Mouse (Mus musculus): ENCODE results near the gene Spock1. TPM values are rescaled to one million over a fixed set of nuclear protein-coding genes. Genes with fewer than 3 reads are reported as not detected.

The Spock1 gene
- polyA plus RNA-seq, 1 experiment: 0.50 TPM

GRCm38 (mm10) chr13:57671919-57672318, 236.2 kb downstream of the Spock1 start:
- H3K4me3 ChIP-seq (ENCODE audit: insufficient read depth, poor library complexity, severe bottlenecking): no peak overlapping the region
- H3K36me3 ChIP-seq (ENCODE audit: control insufficient read depth, insufficient read depth): no peaks in the 10 kb centered on the region
- no peaks in the 10 kb centered on the region for H3K27me3 ChIP-seq (ENCODE audit: control insufficient read depth, insufficient read depth, insufficient read length)
- no peak overlapping the region for H3ac ChIP-seq (ENCODE audit: control insufficient read depth, insufficient read length, low read depth)
- no peaks in the 10 kb centered on the region for H3K79me3 ChIP-seq (ENCODE audit: low read depth)
- no peaks in the 10 kb centered on the region for H3K79me2 ChIP-seq (ENCODE audit: control insufficient read depth, insufficient read depth)
- TF ChIP-seq MYOG (IDR thresholded peaks at IDR 0.05; ENCODE audit: control insufficient read depth, extremely low read depth, insufficient read length) (no peak), MYOD1 (IDR thresholded peaks at IDR 0.05; ENCODE audit: control insufficient read depth, insufficient read length, low read depth) (no peak), USF1 (IDR thresholded peaks at IDR 0.05; ENCODE audit: low read depth) (no peak), CTCF (IDR thresholded peaks at IDR 0.05; ENCODE audit: control insufficient read depth, insufficient read depth, insufficient read length) (no peak), FOSL1 (IDR thresholded peaks at IDR 0.05; ENCODE audit: insufficient read depth, low read length, poor library complexity, severe bottlenecking) (no peak), CEBPB (IDR thresholded peaks at IDR 0.05; ENCODE audit: low read depth) (no peak), MAX (IDR thresholded peaks at IDR 0.05) (no peak)

DNA sequence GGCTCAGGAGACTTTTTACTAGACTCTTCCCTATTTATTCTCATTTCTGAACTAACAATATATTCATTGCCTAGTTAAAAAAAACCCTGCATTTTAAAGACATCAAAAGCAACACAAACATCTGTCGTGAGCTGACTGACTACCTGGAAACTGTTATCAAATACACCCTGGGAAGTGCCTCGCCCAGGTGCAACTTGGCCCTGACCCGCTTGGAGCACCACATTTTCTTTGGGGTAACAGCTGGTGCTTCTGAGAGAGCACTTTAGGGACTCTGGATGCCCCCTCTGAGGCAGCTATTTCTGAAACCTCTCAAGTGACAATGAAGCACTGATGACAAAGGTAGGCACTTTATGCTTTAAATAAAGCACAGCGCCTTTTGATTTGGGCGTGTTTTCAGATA, 236.8 kb downstream of the Spock1 start:
- TF ChIP-seq MYOG (IDR thresholded peaks at IDR 0.05; ENCODE audit: control insufficient read depth, extremely low read depth, insufficient read length) (no peak), MAX (IDR thresholded peaks at IDR 0.05) (no peak), MYOD1 (IDR thresholded peaks at IDR 0.05; ENCODE audit: control insufficient read depth, insufficient read length, low read depth) (no peak), CTCF (IDR thresholded peaks at IDR 0.05; ENCODE audit: control insufficient read depth, insufficient read depth, insufficient read length) (no peak), CEBPB (IDR thresholded peaks at IDR 0.05; ENCODE audit: low read depth) (no peak), FOSL1 (IDR thresholded peaks at IDR 0.05; ENCODE audit: insufficient read depth, low read length, poor library complexity, severe bottlenecking) (no peak), USF1 (IDR thresholded peaks at IDR 0.05; ENCODE audit: low read depth) (no peak)
- Histone ChIP-seq H3K27me3 (ENCODE audit: control insufficient read depth, insufficient read depth, insufficient read length) (no peaks in the 10 kb centered on the region), H3K4me3 (ENCODE audit: insufficient read depth, poor library complexity, severe bottlenecking) (no peak overlapping the region), H3ac (ENCODE audit: control insufficient read depth, insufficient read length, low read depth) (no peak overlapping the region), H3K79me2 (ENCODE audit: control insufficient read depth, insufficient read depth) (no peaks in the 10 kb centered on the region), H3K79me3 (ENCODE audit: low read depth) (no peaks in the 10 kb centered on the region), H3K36me3 (ENCODE audit: control insufficient read depth, insufficient read depth) (no peaks in the 10 kb centered on the region)

DNA sequence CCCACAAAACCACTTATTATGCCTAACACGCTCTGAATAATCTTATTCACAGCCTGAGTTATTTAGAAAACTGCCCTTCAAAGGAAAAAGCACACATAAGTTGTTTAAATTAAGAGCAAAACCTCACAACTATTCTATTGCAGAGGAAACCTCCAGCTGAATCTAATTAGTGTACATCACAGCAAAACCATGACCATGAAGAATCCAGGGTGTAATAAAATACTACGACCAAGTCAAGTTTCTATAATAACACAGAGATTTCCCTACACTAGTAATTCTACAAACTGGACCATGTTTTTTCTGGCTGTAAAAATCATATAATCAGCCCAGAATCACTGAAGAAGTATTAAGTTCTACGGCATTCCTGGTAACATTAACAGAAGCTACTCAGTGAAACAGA, 240.5 kb downstream of the Spock1 start:
- H3K79me3 ChIP-seq (ENCODE audit: low read depth): no peaks in the 10 kb centered on the region
- no peaks in the 10 kb centered on the region for H3K27me3 ChIP-seq (ENCODE audit: control insufficient read depth, insufficient read depth, insufficient read length)
- H3ac ChIP-seq (ENCODE audit: control insufficient read depth, insufficient read length, low read depth): no peak overlapping the region
- no peaks in the 10 kb centered on the region for H3K36me3 ChIP-seq (ENCODE audit: control insufficient read depth, insufficient read depth)
- TF ChIP-seq CTCF (IDR thresholded peaks at IDR 0.05; ENCODE audit: control insufficient read depth, insufficient read depth, insufficient read length) (no peak), FOSL1 (IDR thresholded peaks at IDR 0.05; ENCODE audit: insufficient read depth, low read length, poor library complexity, severe bottlenecking) (no peak), USF1 (IDR thresholded peaks at IDR 0.05; ENCODE audit: low read depth) (no peak), MYOG (IDR thresholded peaks at IDR 0.05; ENCODE audit: control insufficient read depth, extremely low read depth, insufficient read length) (no peak), MAX (IDR thresholded peaks at IDR 0.05) (no peak), CEBPB (IDR thresholded peaks at IDR 0.05; ENCODE audit: low read depth) (no peak)
- H3K4me3 ChIP-seq (ENCODE audit: insufficient read depth, poor library complexity, severe bottlenecking): no peak overlapping the region
- H3K79me2 ChIP-seq (ENCODE audit: control insufficient read depth, insufficient read depth): no peaks in the 10 kb centered on the region

DNA sequence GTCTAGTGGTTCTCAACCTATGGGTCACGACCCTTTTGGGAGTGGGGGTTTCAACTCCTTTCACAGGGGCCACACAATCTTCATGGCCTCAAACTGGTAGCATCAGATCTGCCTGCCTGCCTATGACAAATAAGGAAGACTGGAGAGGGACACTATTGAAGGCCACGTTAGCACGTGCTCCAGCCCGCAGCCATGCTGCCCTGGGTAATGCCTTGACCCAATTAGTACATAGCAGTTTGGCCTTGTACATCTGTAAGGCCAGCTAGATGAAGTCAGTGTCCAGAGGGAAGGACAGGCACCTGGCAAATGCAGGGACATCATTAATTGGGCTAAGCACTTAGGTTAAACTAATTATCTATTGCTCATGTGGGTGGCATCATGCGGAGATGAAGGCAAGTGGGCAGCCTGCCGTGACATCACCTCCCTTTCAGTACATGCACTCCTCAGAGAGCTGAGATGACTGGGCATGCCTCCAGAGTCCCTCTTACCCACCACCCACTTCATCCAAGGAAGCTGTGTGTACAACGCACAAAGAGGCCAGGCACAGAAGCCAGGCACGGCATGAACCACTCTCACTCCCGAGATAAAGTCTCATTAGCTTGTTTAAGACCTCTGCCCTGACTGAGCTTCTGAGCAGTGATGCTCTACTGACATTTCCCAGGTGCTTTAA, 241.8 kb downstream of the Spock1 start:
- Histone ChIP-seq H3ac (ENCODE audit: control insufficient read depth, insufficient read length, low read depth) (no peak overlapping the region), H3K79me2 (ENCODE audit: control insufficient read depth, insufficient read depth) (no peaks in the 10 kb centered on the region), H3K27me3 (ENCODE audit: control insufficient read depth, insufficient read depth, insufficient read length) (no peaks in the 10 kb centered on the region), H3K36me3 (ENCODE audit: control insufficient read depth, insufficient read depth) (no peaks in the 10 kb centered on the region), H3K79me3 (ENCODE audit: low read depth) (no peaks in the 10 kb centered on the region), H3K4me3 (ENCODE audit: insufficient read depth, poor library complexity, severe bottlenecking) (no peak overlapping the region)
- TF ChIP-seq CTCF (IDR thresholded peaks at IDR 0.05; ENCODE audit: control insufficient read depth, insufficient read depth, insufficient read length) (no peak), MYOD1 (IDR thresholded peaks at IDR 0.05; ENCODE audit: control insufficient read depth, insufficient read length, low read depth) (no peak), USF1 (IDR thresholded peaks at IDR 0.05; ENCODE audit: low read depth) (no peak)

GRCm38 (mm10) chr13:57662554-57662953, 245.6 kb downstream of the Spock1 start:
- H3K4me3 ChIP-seq (ENCODE audit: insufficient read depth, poor library complexity, severe bottlenecking): no peak overlapping the region
- no peaks in the 10 kb centered on the region for H3K27me3 ChIP-seq (ENCODE audit: control insufficient read depth, insufficient read depth, insufficient read length)
- no peaks in the 10 kb centered on the region for H3K79me2 ChIP-seq (ENCODE audit: control insufficient read depth, insufficient read depth)
- no peaks in the 10 kb centered on the region for H3K36me3 ChIP-seq (ENCODE audit: control insufficient read depth, insufficient read depth)
- TF ChIP-seq CEBPB (IDR thresholded peaks at IDR 0.05; ENCODE audit: low read depth) (no peak), MAX (IDR thresholded peaks at IDR 0.05) (no peak), MYOD1 (IDR thresholded peaks at IDR 0.05; ENCODE audit: control insufficient read depth, insufficient read length, low read depth) (no peak), FOSL1 (IDR thresholded peaks at IDR 0.05; ENCODE audit: insufficient read depth, low read length, poor library complexity, severe bottlenecking) (no peak), MYOG (IDR thresholded peaks at IDR 0.05; ENCODE audit: control insufficient read depth, extremely low read depth, insufficient read length) (no peak), CTCF (IDR thresholded peaks at IDR 0.05; ENCODE audit: control insufficient read depth, insufficient read depth, insufficient read length) (no peak), USF1 (IDR thresholded peaks at IDR 0.05; ENCODE audit: low read depth) (no peak)
- no peaks in the 10 kb centered on the region for H3K79me3 ChIP-seq (ENCODE audit: low read depth)
- H3ac ChIP-seq (ENCODE audit: control insufficient read depth, insufficient read length, low read depth): no peak overlapping the region

DNA sequence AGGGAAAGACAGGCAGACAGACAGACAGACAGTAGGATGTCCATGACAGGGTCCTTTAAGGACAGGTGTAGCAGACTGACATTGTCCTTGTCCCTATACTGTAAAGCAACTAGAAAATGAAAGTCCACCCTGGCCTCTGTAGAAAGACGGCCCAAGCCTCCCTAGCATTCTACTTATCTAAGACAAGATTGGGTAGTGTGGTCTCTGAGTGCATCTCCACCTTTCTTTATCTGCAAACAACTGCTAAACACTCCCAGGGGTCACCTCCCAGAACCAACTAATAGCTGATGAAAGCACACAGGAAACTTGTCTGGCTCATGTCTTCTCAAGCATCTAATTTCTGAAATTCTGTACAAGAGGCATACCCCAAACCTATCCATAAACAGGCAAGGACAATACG, 247.6 kb downstream of the Spock1 start:
- no peak overlapping the region for H3ac ChIP-seq (ENCODE audit: control insufficient read depth, insufficient read length, low read depth)
- H3K79me2 ChIP-seq (ENCODE audit: control insufficient read depth, insufficient read depth): no peaks in the 10 kb centered on the region
- H3K27me3 ChIP-seq (ENCODE audit: control insufficient read depth, insufficient read depth, insufficient read length): no peaks in the 10 kb centered on the region
- H3K79me3 ChIP-seq (ENCODE audit: low read depth): no peaks in the 10 kb centered on the region
- no peak for TF ChIP-seq CEBPB (IDR thresholded peaks at IDR 0.05; ENCODE audit: low read depth)
- no peak for TF ChIP-seq MYOD1 (IDR thresholded peaks at IDR 0.05; ENCODE audit: control insufficient read depth, insufficient read length, low read depth)
- no peak for TF ChIP-seq FOSL1 (IDR thresholded peaks at IDR 0.05; ENCODE audit: insufficient read depth, low read length, poor library complexity, severe bottlenecking)
- TF ChIP-seq CTCF (IDR thresholded peaks at IDR 0.05; ENCODE audit: control insufficient read depth, insufficient read depth, insufficient read length): no peak
- TF ChIP-seq MYOG (IDR thresholded peaks at IDR 0.05; ENCODE audit: control insufficient read depth, extremely low read depth, insufficient read length): no peak
- no peak for TF ChIP-seq USF1 (IDR thresholded peaks at IDR 0.05; ENCODE audit: low read depth)
- no peak for TF ChIP-seq MAX (IDR thresholded peaks at IDR 0.05)
- no peak overlapping the region for H3K4me3 ChIP-seq (ENCODE audit: insufficient read depth, poor library complexity, severe bottlenecking)
- H3K36me3 ChIP-seq (ENCODE audit: control insufficient read depth, insufficient read depth): no peaks in the 10 kb centered on the region
